Mouse (Mus musculus): ENCODE measurements at regions not wholly inside any gene's neighbourhood (a gene's known extent, or its start where the extent isn't known, plus 50 kb on each side); places are given as distances from the start of the nearest gene placed in this dataset.

GRCm38 (mm10) chr1:52397460-52397859 is 103.0 kb downstream of the Nab1 start:
- TF ChIP-seq CTCF (IDR thresholded peaks at IDR 0.05; ENCODE audit: low read depth, low read length) = no peak
- no peak for TF ChIP-seq EP300 (IDR thresholded peaks at IDR 0.05; ENCODE audit: insufficient read depth, low read depth, low read length)
- no peak for TF ChIP-seq POLR2A (IDR thresholded peaks at IDR 0.05; ENCODE audit: insufficient read depth, low read length)

Measured in ES-Bruce4 (cell line).